In genomic region chr16:33697576-33698276, GRCm38 (mm10) we compare ENCODE assay signal across 9 mouse cellular contexts. TPM values are rescaled to one million over a fixed set of nuclear protein-coding genes. Genes with fewer than 3 reads are reported as not detected.
DNase-seq lines count a peak whose midpoint lies in the region; ATAC-seq and TF ChIP-seq lines count a peak whose summit lies in the region.
"Had no signal": no experiment of that assay in that cellular context is flagged by ENCODE, and none has a peak within 500 bp of the region (broad histone marks: within the 10 kb centered on the region; RNA-seq: fewer than 3 reads in every experiment).

No protein-coding gene starts in this region.

- peaks cover 59% of the 10 kb centered on the region for H3K4me1 ChIP-seq in heart, adult 2 months (ENCODE audit: control insufficient read depth, insufficient read depth, low read length)
- H3K4me1 ChIP-seq in forebrain, embryonic 14.5 days (ENCODE audit: control insufficient read depth, insufficient read depth, low read length) = peaks cover 28% of the 10 kb centered on the region
- peaks cover 24% of the 10 kb centered on the region for H3K4me1 ChIP-seq in intestine, embryonic 16.5 days (ENCODE audit: control insufficient read depth, insufficient read depth, low read length)

- no peak for ATAC-seq in forebrain, embryonic 14.5 days
- ATAC-seq in intestine, embryonic 16.5 days = 0 out of 2 replicates have a peak, but pooled peaks have one; percentile 53
- ATAC-seq in granulocyte monocyte progenitor cell, adult 5-6 weeks (replicated peaks; ENCODE audit: poor library complexity, severe bottlenecking) = no peak

- peak overlapping the region; percentile 3; the same call in 1 of the 2 replicates for H3K4me3 ChIP-seq in heart, adult 2 months
- no peak overlapping the region for H3K4me3 ChIP-seq in forebrain, embryonic 14.5 days (ENCODE audit: low read depth, low read length)
- H3K4me3 ChIP-seq in intestine, embryonic 16.5 days (ENCODE audit: low read length) = no peak overlapping the region
- H3K4me3 ChIP-seq: myocyte had no signal

- WGBS in heart, adult 2 months = 24% methylated on average over 9 of the region's 9 CpGs
- 43% methylated on average over 9 of the region's 9 CpGs for WGBS in forebrain, embryonic 14.5 days
- WGBS in intestine, embryonic 16.5 days = 46% methylated on average over 9 of the region's 9 CpGs

- no peak for TF ChIP-seq POLR2A in heart, adult 2 months (IDR thresholded peaks at IDR 0.05; ENCODE audit: insufficient read depth, low read depth, low read length)

- H3K79me2 ChIP-seq in heart, adult 2 months (replicated peaks; ENCODE audit: control insufficient read depth, insufficient read depth, low read length) = peaks cover 13% of the 10 kb centered on the region

- intact Hi-C loops in heart, adult 2 months (cut with DNase I) = loop anchor here (5.0 kb wide), 2 partner anchors 115 to 135 kb away; no protein-coding TSS in a partner anchor

- H3K27ac ChIP-seq in heart, adult 2 months = peak overlapping the region; percentile 94
- H3K27ac ChIP-seq in forebrain, embryonic 14.5 days (ENCODE audit: low read depth, low read length) = peak overlapping the region; percentile 80
- H3K27ac ChIP-seq in intestine, embryonic 16.5 days (ENCODE audit: low read length) = peak overlapping the region; percentile 61

- DNase-seq in heart, adult 2 months = peak; percentile 60 to 61
- DNase-seq in heart, adult 8-10 months (ENCODE audit: low spot score) = no peak
- DNase-seq in B cell, adult 2 months = peak; percentile 45
- no peak for DNase-seq in forebrain, embryonic 14.5 days (ENCODE audit: low spot score)
- no peak for DNase-seq in layer of hippocampus, postnatal 25 days (ENCODE audit: extremely low spot score in 1 of 2, low spot score in 1 of 2)
- no peak for DNase-seq in yolk sac, embryonic 10.5 days (ENCODE audit: low spot score)

- TF ChIP-seq CTCF in heart, adult 2 months (IDR thresholded peaks at IDR 0.05) = no peak

- no peaks in the 10 kb centered on the region for H3K27me3 ChIP-seq in heart, adult 2 months (ENCODE audit: control insufficient read depth, insufficient read depth, low read length)
- no peaks in the 10 kb centered on the region for H3K27me3 ChIP-seq in forebrain, embryonic 14.5 days (replicated peaks; ENCODE audit: control insufficient read depth, insufficient read depth, low read length)
- no peaks in the 10 kb centered on the region for H3K27me3 ChIP-seq in intestine, embryonic 16.5 days (replicated peaks; ENCODE audit: control insufficient read depth, insufficient read depth, low read length)

- TF ChIP-seq EP300 in heart, adult 2 months (IDR thresholded peaks at IDR 0.05; ENCODE audit: insufficient read depth, low read depth, low read length) = no peak

- H3K4me2 ChIP-seq in forebrain, embryonic 14.5 days (ENCODE audit: low read length) = no peak overlapping the region
- H3K4me2 ChIP-seq in intestine, embryonic 16.5 days (ENCODE audit: low read depth, low read length) = no peak overlapping the region

- peak overlapping the region; percentile 50 for H3K9ac ChIP-seq in heart, adult 2 months (ENCODE audit: low read depth, low read length)
- peak overlapping the region; percentile 29; the same call in 1 of the 2 replicates for H3K9ac ChIP-seq in forebrain, embryonic 14.5 days (ENCODE audit: low read length)
- peak overlapping the region; percentile 21; the same call in 1 of the 2 replicates for H3K9ac ChIP-seq in intestine, embryonic 16.5 days (ENCODE audit: low read depth, low read length)

- H3K9me3 ChIP-seq in forebrain, embryonic 14.5 days (replicated peaks; ENCODE audit: control insufficient read depth, low read length) = no peaks in the 10 kb centered on the region
- no peaks in the 10 kb centered on the region for H3K9me3 ChIP-seq in intestine, embryonic 16.5 days (ENCODE audit: control insufficient read depth, low read length)

- H3K36me3 ChIP-seq in heart, adult 2 months (ENCODE audit: control insufficient read depth, insufficient read depth, low read length) = peaks cover 47% of the 10 kb centered on the region
- 0 out of 2 replicates have a peak, but pooled peaks cover 3% of the 10 kb centered on the region for H3K36me3 ChIP-seq in forebrain, embryonic 14.5 days (ENCODE audit: control insufficient read depth, insufficient read depth, low read length)
- no peaks in the 10 kb centered on the region for H3K36me3 ChIP-seq in intestine, embryonic 16.5 days (ENCODE audit: control insufficient read depth, insufficient read depth, low read length)

RNA-seq across cellular contexts. Expression of gene Heg1, which starts 13.6 kb away (rescaled TPM):
- total RNA-seq in heart, adult 2 months (2021) = 100 to 1,000 TPM; 126 to 148 TPM
- 60.6 and 123 TPM in 2 replicates for polyA plus RNA-seq in heart, adult 2 months (2012; rRNA removed)
- 100 to 1,000 TPM; 122 to 159 (median 140) TPM for total RNA-seq in heart, adult 8-10 months (2022)
- polyA plus RNA-seq in forebrain, embryonic 14.5 days (2014; fragmentation: Nextera tagmentation; extraction: Ambion mirVana) = 14.3 and 15.0 TPM in 2 replicates
- polyA plus RNA-seq in intestine, embryonic 16.5 days (2015; fragmentation: Nextera tagmentation; extraction: Ambion mirVana) = 10.2 and 12.9 TPM in 2 replicates
- total RNA-seq in granulocyte monocyte progenitor cell, adult 5-6 weeks (2014; fragmentation: Nextera tagmentation) = 30.9 and 34.2 TPM in 2 replicates
- 20.8 and 24.9 TPM in 2 replicates for total RNA-seq in granulocyte monocyte progenitor cell, adult 5-6 weeks (2017)
- total RNA-seq in layer of hippocampus, postnatal 25 days (2021) = 10 to 100 TPM; 20.5 to 27.8 TPM

Comparison
In these comparisons a context has a peak if more than half of its experiments do, and no peak if none do; other contexts are left out.
1. DNase-seq: peak in heart, adult 2 months (2 of 2) and B cell, adult 2 months (2 of 2); none in heart, adult 8-10 months (single experiment), forebrain, embryonic 14.5 days (single experiment), layer of hippocampus, postnatal 25 days (0 of 2) and yolk sac, embryonic 10.5 days (single experiment).
2. Peak in every context shown above with its lines, with median percentiles within 50 percentile points of each other: H3K27ac ChIP-seq and H3K9ac ChIP-seq.